Mouse (Mus musculus) testis, adult 2 months (tissue): Measurements from ENCODE around the gene Dok4. TPM values are rescaled to one million over a fixed set of nuclear protein-coding genes. Genes with fewer than 3 reads are reported as not detected.

ENCODE experiments used
- H3K27ac ChIP-seq: fragments of 200-500 bp; 2 replicates; pipeline ENCODE4 v1.5.1; 2012; ENCODE audit warnings: low read depth, low read length; ENCODE audit not compliant: control insufficient read depth, insufficient read depth
- H3K27me3 ChIP-seq: fragments of 200-500 bp; 2 replicates; pipeline ENCODE4 v1.6.1; 2012; ENCODE audit warnings: mild to moderate bottlenecking, low read length, moderate library complexity; ENCODE audit not compliant: control insufficient read depth, insufficient read depth
- H3K36me3 ChIP-seq: fragments of 200-500 bp; 2 replicates; pipeline ENCODE4 v1.6.1; 2012; ENCODE audit warnings: mild to moderate bottlenecking, low read length; ENCODE audit not compliant: control insufficient read depth, insufficient read depth
- H3K4me1 ChIP-seq: fragments of 200-500 bp; 2 replicates; pipeline ENCODE4 v1.6.1; 2012; ENCODE audit warnings: low read length; ENCODE audit not compliant: control insufficient read depth, insufficient read depth
- H3K4me3 ChIP-seq: fragments of 200-500 bp; 2 replicates; pipeline ENCODE4 v1.5.1; 2012; ENCODE audit warnings: low read depth, mild to moderate bottlenecking, low read length, moderate library complexity, mixed read lengths; ENCODE audit not compliant: control insufficient read depth
- CTCF ChIP-seq: fragments of 200-500 bp; IDR thresholded peaks from 2 replicates; pipeline ENCODE4 v1.5.1; 2012; ENCODE audit warnings: low read depth, mild to moderate bottlenecking, inconsistent platforms, low read length, moderate library complexity; ENCODE audit not compliant: control insufficient read depth, insufficient read depth, insufficient replicate concordance
- POLR2A ChIP-seq: fragments of 200-500 bp; IDR thresholded peaks from 2 replicates; pipeline ENCODE4 v1.6.1; 2012; ENCODE audit warnings: low read depth, mild to moderate bottlenecking, inconsistent platforms, low read length, moderate library complexity; ENCODE audit not compliant: control insufficient read depth
- polyA plus RNA-seq: library from polyadenylated mRNA; depleted of rRNA; stranded (reverse); fragments of >200 nt; gene quantifications from 2 replicates; pipeline ENCODE4 v1.2.3, GENCODE M21; 2012

Dok4 gene
- polyA plus RNA-seq, 1 experiment: 1.5 TPM

- Histone ChIP-seq H3K27ac (no peak overlapping the region), H3K4me3 (no peak overlapping the region), H3K36me3 (no peaks in the 10 kb centered on the region), H3K27me3 (no peaks in the 10 kb centered on the region), H3K4me1 (peaks cover 17% of the 10 kb centered on the region)
- TF ChIP-seq POLR2A (no peak), CTCF (no peak)
These were observed 690 bp upstream of the Dok4 start for GRCm38 (mm10) chr8:94876820-94877219.

- Histone ChIP-seq H3K4me3 (peak overlapping the region; percentile 73), H3K27ac (no peak overlapping the region), H3K4me1 (peaks cover 17% of the 10 kb centered on the region), H3K36me3 (no peaks in the 10 kb centered on the region), H3K27me3 (no peaks in the 10 kb centered on the region)
- no peak for TF ChIP-seq CTCF
- no peak for TF ChIP-seq POLR2A
These were observed 319 bp downstream of the Dok4 start for GRCm38 (mm10) chr8:94875871-94876150.

GRCm38 (mm10) chr8:94875096-94875870 lies 847 bp downstream of the Dok4 start:
- TF ChIP-seq POLR2A (no peak), CTCF (no peak)
- no peaks in the 10 kb centered on the region for H3K36me3 ChIP-seq
- H3K27ac ChIP-seq: no peak overlapping the region
- peak overlapping the region; percentile 73 for H3K4me3 ChIP-seq
- peaks cover 17% of the 10 kb centered on the region for H3K4me1 ChIP-seq
- no peaks in the 10 kb centered on the region for H3K27me3 ChIP-seq

GRCm38 (mm10) chr8:94874358-94874757 lies 1.8 kb downstream of the Dok4 start:
- Histone ChIP-seq H3K36me3 (no peaks in the 10 kb centered on the region), H3K27ac (no peak overlapping the region), H3K4me1 (peaks cover 17% of the 10 kb centered on the region), H3K4me3 (no peak overlapping the region), H3K27me3 (no peaks in the 10 kb centered on the region)
- TF ChIP-seq POLR2A (no peak), CTCF (peak; percentile 90)

GRCm38 (mm10) chr8:94872576-94872975 lies 3.6 kb downstream of the Dok4 start:
- Histone ChIP-seq H3K27ac (no peak overlapping the region), H3K4me3 (no peak overlapping the region), H3K27me3 (no peaks in the 10 kb centered on the region), H3K4me1 (peaks cover 17% of the 10 kb centered on the region), H3K36me3 (no peaks in the 10 kb centered on the region)
- no peak for TF ChIP-seq POLR2A
- no peak for TF ChIP-seq CTCF

- H3K27me3 ChIP-seq: no peaks in the 10 kb centered on the region
- peaks cover 17% of the 10 kb centered on the region for H3K4me1 ChIP-seq
- H3K4me3 ChIP-seq: no peak overlapping the region
- no peaks in the 10 kb centered on the region for H3K36me3 ChIP-seq
- H3K27ac ChIP-seq: no peak overlapping the region
- TF ChIP-seq CTCF (no peak), POLR2A (no peak)
These were observed 4.0 kb downstream of the Dok4 start for GRCm38 (mm10) chr8:94872156-94872555.

- H3K4me3 ChIP-seq: no peak overlapping the region
- H3K36me3 ChIP-seq: no peaks in the 10 kb centered on the region
- TF ChIP-seq POLR2A (no peak), CTCF (no peak)
- no peaks in the 10 kb centered on the region for H3K27me3 ChIP-seq
- no peak overlapping the region for H3K27ac ChIP-seq
- H3K4me1 ChIP-seq: peaks cover 13% of the 10 kb centered on the region
These were observed 4.8 kb downstream of the Dok4 start for GRCm38 (mm10) chr8:94871108-94871894.
